Mouse (Mus musculus): ENCODE results near the gene Map2.

DNA sequence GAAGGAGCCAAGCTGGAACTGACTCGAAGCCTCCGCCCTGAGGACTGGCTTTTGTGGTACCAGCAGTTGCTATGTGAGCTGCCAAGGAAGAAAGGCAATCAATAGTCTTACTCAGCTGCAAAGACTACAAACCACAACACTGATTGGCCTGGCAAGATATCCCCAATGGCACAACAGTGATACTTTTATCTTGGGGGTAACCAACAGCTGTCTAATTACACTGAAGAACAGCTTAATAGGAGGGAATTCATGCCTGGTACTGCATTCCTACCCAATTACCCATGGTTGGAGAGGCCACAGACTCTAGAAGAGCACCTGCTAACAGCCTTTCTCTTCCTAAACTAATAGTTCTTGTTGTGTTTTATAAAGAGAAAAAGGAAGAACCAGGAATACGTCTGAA lies 2.9 kb upstream of the Map2 start:
- TF ChIP-seq POLR2AphosphoS2 (IDR thresholded peaks at IDR 0.05; ENCODE audit: insufficient read length, low read depth) (no peak), CEBPB (IDR thresholded peaks at IDR 0.05; ENCODE audit: insufficient read depth, poor library complexity, severe bottlenecking) (no peak)
